Mouse (Mus musculus): ENCODE measurements around the gene Zfp428.

DNA sequence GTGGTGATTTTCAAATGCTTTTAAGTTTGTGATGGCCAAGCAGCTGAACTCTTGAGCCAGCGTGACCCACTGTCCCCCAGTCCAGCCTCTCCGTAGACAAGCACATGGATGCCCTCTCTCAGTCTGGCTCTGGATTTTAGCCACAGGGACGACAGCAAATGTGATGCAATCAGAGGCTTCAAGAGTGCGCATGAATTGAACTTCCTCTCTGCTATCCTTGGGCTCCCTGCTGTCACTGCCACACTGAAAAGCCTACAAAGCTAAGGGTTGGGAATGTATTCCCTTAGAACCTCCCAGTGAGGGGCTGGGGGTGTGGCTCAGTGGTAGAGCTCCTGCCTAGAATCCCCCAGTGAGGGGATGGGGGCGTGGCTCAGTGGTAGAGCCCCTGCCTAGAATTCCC lies 31.9 kb downstream of the Zfp428 start:
- TF ChIP-seq CTCF (IDR thresholded peaks at IDR 0.05; ENCODE audit: extremely low read depth, insufficient read depth, low read length) (no peak), POLR2A (IDR thresholded peaks at IDR 0.05; ENCODE audit: extremely low read depth, insufficient read depth, low read length) (no peak)

Data from cortical plate, adult 2 months (tissue).